Mouse (Mus musculus) midbrain, embryonic 13.5 days (tissue): ENCODE measurements at regions not wholly inside any gene's neighbourhood (a gene's known extent, or its start where the extent isn't known, plus 50 kb on each side); places are given as distances from the start of the nearest gene placed in this dataset.

Experiments
- ATAC-seq: fragments of 200-750 bp; cut with Nextera tagmentation; 2 replicates; pipeline ENCODE4 v1.8.0; 2017; ENCODE audit warnings: mild to moderate bottlenecking, moderate TSS enrichment, moderate library complexity
- H3K27ac ChIP-seq: fragments of 300-500 bp; sonication (generic); 2 replicates; pipeline ENCODE4 v1.5.1; 2015; ENCODE audit warnings: inconsistent platforms, mild to moderate bottlenecking, moderate library complexity
- H3K27me3 ChIP-seq: fragments of 300-500 bp; sonication (generic); 2 replicates; pipeline ENCODE4 v1.6.1; 2015; ENCODE audit warnings: mild to moderate bottlenecking, inconsistent platforms
- H3K36me3 ChIP-seq: fragments of 300-500 bp; sonication (generic); 2 replicates; pipeline ENCODE4 v1.6.1; 2015; ENCODE audit warnings: mild to moderate bottlenecking, inconsistent platforms
- H3K4me1 ChIP-seq: fragments of 300-500 bp; sonication (generic); replicated peaks from 2 replicates; pipeline ENCODE4 v1.6.1; 2015; ENCODE audit warnings: inconsistent platforms
- H3K4me2 ChIP-seq: fragments of 300-500 bp; sonication (generic); replicated peaks from 2 replicates; pipeline ENCODE4 v1.6.1; 2015; ENCODE audit warnings: moderate library complexity, mild to moderate bottlenecking, inconsistent platforms
- H3K4me3 ChIP-seq: fragments of 300-500 bp; sonication (generic); replicated peaks from 2 replicates; pipeline ENCODE4 v1.5.1; 2015; ENCODE audit warnings: mild to moderate bottlenecking, inconsistent platforms
- H3K9ac ChIP-seq: fragments of 300-500 bp; sonication (generic); replicated peaks from 2 replicates; pipeline ENCODE4 v1.6.1; 2015; ENCODE audit warnings: mild to moderate bottlenecking, inconsistent platforms
- H3K9me3 ChIP-seq: fragments of 300-500 bp; sonication (generic); 2 replicates; pipeline ENCODE4 v1.6.1; 2016; ENCODE audit warnings: mild to moderate bottlenecking, inconsistent platforms
- WGBS: fragments of 180-500 bp; shearing (Covaris S2); methylation state at CpG from one replicate; pipeline ENCODE4 v1.1.7; 2015; 5-methylcytosine and 5-hydroxymethylcytosine counted together

DNA sequence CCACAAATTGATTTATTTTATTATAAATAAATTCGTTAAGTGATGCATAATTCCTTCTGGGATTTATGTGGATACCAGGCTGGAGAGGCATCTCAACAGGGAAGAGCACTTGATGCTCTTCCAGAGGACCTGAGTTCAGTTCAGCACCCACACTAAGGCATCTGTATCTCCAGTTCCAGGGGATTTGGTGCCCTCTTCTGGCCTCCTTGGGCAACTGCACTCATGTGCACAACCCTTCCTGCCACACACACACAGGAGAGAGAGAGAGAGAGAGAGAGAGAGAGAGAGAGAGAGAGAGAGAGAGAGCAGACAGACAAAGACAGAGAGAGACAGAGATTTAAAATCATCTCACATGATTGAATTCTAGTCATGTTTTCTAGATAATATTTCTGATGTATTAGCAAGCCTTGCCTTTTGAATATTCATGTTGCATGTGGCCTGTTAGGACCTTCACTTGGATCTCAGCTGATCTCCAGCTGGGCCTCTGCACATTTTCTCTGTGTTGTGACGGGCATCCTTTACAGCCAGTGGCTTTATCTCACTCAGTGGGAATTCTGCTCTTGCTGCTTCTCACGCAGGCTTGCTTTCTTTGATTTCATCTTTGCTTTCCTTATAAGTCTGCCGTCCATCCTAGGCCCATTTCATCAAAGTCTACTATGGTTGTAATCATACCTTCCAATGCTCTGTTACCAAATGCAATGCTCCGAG, 212.3 kb downstream of the Zfp326 start:
- WGBS, result 66% methylated on average over 5 of the region's 5 CpGs

GRCm38 (mm10) chr5:106083786-106084185, 207.4 kb downstream of the Zfp326 start:
- WGBS, result 78% methylated on average over 4 of the region's 4 CpGs
- no peak for ATAC-seq
- H3K9ac ChIP-seq, result no peak overlapping the region
- no peaks in the 10 kb centered on the region for H3K36me3 ChIP-seq
- no peaks in the 10 kb centered on the region for H3K27me3 ChIP-seq
- H3K4me3 ChIP-seq, result no peak overlapping the region
- H3K4me2 ChIP-seq, result no peak overlapping the region
- H3K9me3 ChIP-seq, result peaks cover 8% of the 10 kb centered on the region
- H3K4me1 ChIP-seq, result no peaks in the 10 kb centered on the region
- H3K27ac ChIP-seq, result no peak overlapping the region

More for the DNA sequence above, 212.3 kb downstream of the Zfp326 start:
- Histone ChIP-seq H3K4me3 (no peak overlapping the region), H3K9ac (no peak overlapping the region), H3K27ac (no peak overlapping the region), H3K4me2 (no peak overlapping the region), H3K9me3 (peaks cover 8% of the 10 kb centered on the region), H3K36me3 (no peaks in the 10 kb centered on the region), H3K27me3 (no peaks in the 10 kb centered on the region), H3K4me1 (peaks cover 4% of the 10 kb centered on the region)
- no peak for ATAC-seq

GRCm38 (mm10) chr5:106082891-106083290, 206.5 kb downstream of the Zfp326 start:
- Histone ChIP-seq H3K9ac (no peak overlapping the region), H3K27me3 (no peaks in the 10 kb centered on the region), H3K27ac (no peak overlapping the region), H3K9me3 (peaks cover 8% of the 10 kb centered on the region), H3K4me3 (no peak overlapping the region), H3K4me1 (no peaks in the 10 kb centered on the region), H3K4me2 (no peak overlapping the region), H3K36me3 (no peaks in the 10 kb centered on the region)
- no peak for ATAC-seq
- 68% methylated on average over 7 of the region's 7 CpGs for WGBS

DNA sequence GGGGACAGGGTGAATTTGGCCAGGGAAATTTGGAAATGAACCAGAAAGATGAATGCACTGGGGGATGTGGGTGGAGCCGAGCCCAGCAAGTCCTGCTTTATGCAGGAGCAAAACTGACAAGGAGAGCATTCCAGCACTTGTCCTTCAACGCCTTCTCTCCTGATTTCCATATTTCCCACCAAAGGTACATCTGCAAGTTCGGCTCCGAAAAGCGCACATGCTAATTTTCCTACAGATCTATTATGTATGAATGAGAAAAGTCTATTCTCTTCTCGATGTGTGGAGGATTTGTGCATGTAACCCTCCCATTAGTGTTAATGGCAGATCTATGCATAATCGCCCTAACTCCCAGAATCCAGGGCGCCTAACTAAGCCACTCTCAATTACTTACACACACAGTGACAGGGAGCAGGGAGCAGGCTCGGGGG, 190.8 kb downstream of the Zfp326 start:
- WGBS, result 64% methylated on average over 9 of the region's 9 CpGs
- no peaks in the 10 kb centered on the region for H3K27me3 ChIP-seq
- H3K4me2 ChIP-seq, result no peak overlapping the region
- peaks cover 3% of the 10 kb centered on the region for H3K9me3 ChIP-seq
- no peak overlapping the region for H3K4me3 ChIP-seq
- no peak overlapping the region for H3K27ac ChIP-seq
- no peak overlapping the region for H3K9ac ChIP-seq
- H3K4me1 ChIP-seq, result no peaks in the 10 kb centered on the region
- no peak for ATAC-seq
- no peaks in the 10 kb centered on the region for H3K36me3 ChIP-seq

DNA sequence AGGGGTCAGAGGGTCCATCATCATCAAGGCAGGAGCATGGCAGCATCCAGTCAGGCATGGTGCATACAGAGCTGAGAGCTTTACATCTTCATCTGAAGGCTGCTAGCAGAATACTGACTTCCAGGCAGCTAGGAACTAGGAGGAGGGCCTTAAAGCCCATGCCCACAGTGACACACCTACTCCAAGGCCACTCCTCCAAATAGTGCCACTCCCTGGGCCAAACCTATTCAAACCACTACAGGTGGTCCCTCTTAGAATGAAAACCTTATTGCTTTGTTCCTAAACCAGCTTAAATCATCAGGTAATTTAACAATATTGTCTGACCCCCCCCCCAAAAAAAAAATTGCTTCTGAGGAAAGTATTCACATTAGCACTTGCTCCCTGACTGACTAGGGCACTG, 190.3 kb downstream of the Zfp326 start:
- Histone ChIP-seq H3K9me3 (peaks cover 3% of the 10 kb centered on the region), H3K4me1 (no peaks in the 10 kb centered on the region), H3K27me3 (no peaks in the 10 kb centered on the region), H3K4me3 (no peak overlapping the region), H3K9ac (no peak overlapping the region), H3K27ac (no peak overlapping the region), H3K4me2 (no peak overlapping the region), H3K36me3 (no peaks in the 10 kb centered on the region)
- no peak for ATAC-seq

GRCm38 (mm10) chr5:106064366-106064765, 188.0 kb downstream of the Zfp326 start:
- Histone ChIP-seq H3K4me3 (no peak overlapping the region), H3K27me3 (no peaks in the 10 kb centered on the region), H3K9me3 (peaks cover 3% of the 10 kb centered on the region), H3K27ac (no peak overlapping the region), H3K36me3 (no peaks in the 10 kb centered on the region), H3K4me2 (no peak overlapping the region), H3K9ac (no peak overlapping the region), H3K4me1 (no peaks in the 10 kb centered on the region)
- 89% methylated on average over 7 of the region's 7 CpGs for WGBS
- no peak for ATAC-seq

DNA sequence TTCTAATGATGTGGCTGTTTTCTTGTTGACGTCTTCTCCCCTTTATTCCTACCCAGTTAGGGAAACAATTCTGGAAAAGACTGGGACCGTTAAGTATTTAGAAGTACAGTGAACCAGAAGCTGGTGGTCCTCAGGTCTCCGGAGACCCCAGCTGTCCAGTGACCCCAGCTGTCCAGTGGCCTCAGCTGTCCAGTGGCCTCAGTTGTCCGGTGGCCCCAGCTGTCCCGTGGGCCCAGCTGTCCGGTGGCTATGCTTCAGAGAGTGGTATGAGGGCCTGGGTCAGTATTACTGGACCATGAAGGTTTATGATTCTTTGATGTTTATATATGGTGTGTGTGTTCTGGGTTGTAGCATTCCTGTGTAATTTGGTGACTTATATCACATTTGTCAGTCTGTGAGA, 186.6 kb downstream of the Zfp326 start:
- WGBS, result 93% methylated on average over 6 of the region's 6 CpGs
- Histone ChIP-seq H3K4me3 (no peak overlapping the region), H3K4me1 (no peaks in the 10 kb centered on the region), H3K27me3 (no peaks in the 10 kb centered on the region), H3K27ac (no peak overlapping the region), H3K36me3 (no peaks in the 10 kb centered on the region), H3K4me2 (no peak overlapping the region), H3K9me3 (peaks cover 3% of the 10 kb centered on the region), H3K9ac (no peak overlapping the region)
- ATAC-seq, result no peak

GRCm38 (mm10) chr5:106056631-106057030, 180.3 kb downstream of the Zfp326 start:
- H3K9ac ChIP-seq, result no peak overlapping the region
- H3K4me1 ChIP-seq, result peaks cover 10% of the 10 kb centered on the region; the same call in 1 of the 2 replicates
- H3K4me3 ChIP-seq, result no peak overlapping the region
- H3K4me2 ChIP-seq, result no peak overlapping the region
- ATAC-seq, result no peak
- no peaks in the 10 kb centered on the region for H3K36me3 ChIP-seq
- no peak overlapping the region for H3K27ac ChIP-seq
- no peaks in the 10 kb centered on the region for H3K9me3 ChIP-seq
- WGBS, result 56% methylated on average over 9 of the region's 9 CpGs
- H3K27me3 ChIP-seq, result no peaks in the 10 kb centered on the region

GRCm38 (mm10) chr5:106055221-106055620, 178.9 kb downstream of the Zfp326 start:
- Histone ChIP-seq H3K9ac (no peak overlapping the region), H3K9me3 (no peaks in the 10 kb centered on the region), H3K4me3 (no peak overlapping the region), H3K36me3 (no peaks in the 10 kb centered on the region), H3K27ac (no peak overlapping the region), H3K27me3 (no peaks in the 10 kb centered on the region), H3K4me1 (peaks cover 10% of the 10 kb centered on the region; the same call in 1 of the 2 replicates), H3K4me2 (no peak overlapping the region)
- WGBS, result 54% methylated on average over 8 of the region's 8 CpGs
- no peak for ATAC-seq

GRCm38 (mm10) chr5:106051026-106051425, 174.7 kb downstream of the Zfp326 start:
- no peaks in the 10 kb centered on the region for H3K36me3 ChIP-seq
- H3K4me3 ChIP-seq, result no peak overlapping the region
- ATAC-seq, result no peak
- 96% methylated on average over 8 of the region's 8 CpGs for WGBS
- H3K9me3 ChIP-seq, result 0 out of 2 replicates have a peak, but pooled peaks cover 3% of the 10 kb centered on the region
- no peaks in the 10 kb centered on the region for H3K27me3 ChIP-seq
- peaks cover 4% of the 10 kb centered on the region; the same call in 1 of the 2 replicates for H3K4me1 ChIP-seq
- H3K9ac ChIP-seq, result no peak overlapping the region
- no peak overlapping the region for H3K27ac ChIP-seq
- H3K4me2 ChIP-seq, result no peak overlapping the region

DNA sequence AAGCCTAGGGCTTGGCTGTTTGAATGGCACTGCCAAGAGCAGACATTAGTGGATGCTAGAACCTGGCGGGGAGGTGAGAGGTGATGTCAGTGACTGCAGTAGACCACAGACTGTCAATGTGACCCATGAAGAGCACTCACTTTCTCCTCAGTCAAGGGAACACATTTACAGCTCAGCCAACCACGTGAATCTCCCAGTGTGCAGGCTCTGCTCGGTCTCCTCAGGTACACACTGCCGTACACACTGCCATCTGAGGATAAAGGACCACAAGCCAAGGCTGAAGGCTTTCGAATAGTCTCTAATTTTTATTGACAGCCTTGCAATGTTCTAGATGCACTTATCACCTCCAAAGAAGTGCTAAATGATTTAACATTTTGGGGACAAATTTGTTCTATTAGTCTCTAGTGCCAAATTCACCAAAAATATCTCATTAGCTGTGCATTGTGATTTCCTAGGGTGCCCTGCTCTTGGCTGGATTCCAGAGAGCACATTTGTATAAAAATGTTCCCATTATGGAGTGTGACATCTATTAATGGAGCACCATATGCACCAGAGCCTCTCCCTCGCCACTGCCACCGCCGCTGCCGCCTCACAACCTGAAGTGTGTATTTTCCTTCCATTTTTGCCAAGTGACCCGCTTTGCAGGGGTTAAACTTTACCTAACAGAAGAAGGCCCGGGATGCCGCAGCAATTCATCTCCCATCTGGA, 168.7 kb downstream of the Zfp326 start:
- Histone ChIP-seq H3K9me3 (0 out of 2 replicates have a peak, but pooled peaks cover 3% of the 10 kb centered on the region), H3K4me3 (no peak overlapping the region), H3K27ac (no peak overlapping the region), H3K27me3 (no peaks in the 10 kb centered on the region), H3K4me1 (no peaks in the 10 kb centered on the region), H3K9ac (no peak overlapping the region), H3K36me3 (no peaks in the 10 kb centered on the region), H3K4me2 (no peak overlapping the region)
- ATAC-seq, result no peak
- 77% methylated on average over 12 of the region's 12 CpGs for WGBS

DNA sequence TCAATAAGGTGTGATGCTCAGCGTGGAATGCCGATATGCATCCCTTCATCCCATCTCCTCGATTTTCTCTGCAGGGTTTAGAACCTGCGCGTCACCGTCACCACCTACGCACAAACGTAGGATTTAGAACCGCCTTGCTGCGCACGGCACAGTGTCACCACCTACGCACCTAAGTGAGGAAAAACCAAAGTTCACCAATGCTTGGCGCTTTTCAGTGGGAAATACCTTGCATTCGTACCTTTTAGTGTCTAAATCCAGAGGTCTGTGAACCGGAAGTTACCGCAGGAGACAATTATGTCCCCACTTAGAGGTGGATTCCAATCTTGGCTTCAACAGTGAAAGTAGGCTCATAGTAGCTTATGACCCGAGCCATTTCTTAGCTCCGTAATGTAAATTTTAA, 162.0 kb downstream of the Zfp326 start:
- WGBS, result 94% methylated on average over 18 of the region's 18 CpGs
- no peaks in the 10 kb centered on the region for H3K36me3 ChIP-seq
- H3K9me3 ChIP-seq, result no peaks in the 10 kb centered on the region
- no peak overlapping the region for H3K4me3 ChIP-seq
- H3K9ac ChIP-seq, result no peak overlapping the region
- H3K4me2 ChIP-seq, result no peak overlapping the region
- H3K27ac ChIP-seq, result no peak overlapping the region
- no peak for ATAC-seq
- no peaks in the 10 kb centered on the region for H3K4me1 ChIP-seq
- H3K27me3 ChIP-seq, result no peaks in the 10 kb centered on the region
